ENCODE assay signal across 13 mouse cellular contexts in genomic region chr19:44393962-44394422, GRCm38 (mm10). TPM values are rescaled to one million over a fixed set of nuclear protein-coding genes. Genes with fewer than 3 reads are reported as not detected.
DNase-seq lines count a peak whose midpoint lies in the region; ATAC-seq and TF ChIP-seq lines count a peak whose summit lies in the region.
"Had no signal": no experiment of that assay in that cellular context is flagged by ENCODE, and none has a peak within 500 bp of the region (broad histone marks: within the 10 kb centered on the region; RNA-seq: fewer than 3 reads in every experiment).

No protein-coding gene starts in this region.

- H3K9me3 ChIP-seq in heart, embryonic 10.5 days = no peaks in the 10 kb centered on the region
- no peaks in the 10 kb centered on the region for H3K9me3 ChIP-seq in G1E (replicated peaks)
- H3K9me3 ChIP-seq: kidney, embryonic 15.5 days had no signal

- H3K36me3 ChIP-seq in heart, adult 2 months (ENCODE audit: control insufficient read depth, insufficient read depth, low read length) = no peaks in the 10 kb centered on the region
- 0 out of 2 replicates have a peak, but pooled peaks cover 2% of the 10 kb centered on the region for H3K36me3 ChIP-seq in heart, embryonic 10.5 days
- H3K36me3 ChIP-seq in G1E (replicated peaks) = no peaks in the 10 kb centered on the region

- H3K9ac ChIP-seq in heart, adult 2 months (ENCODE audit: low read depth, low read length) = no peak overlapping the region
- H3K9ac ChIP-seq: kidney, embryonic 15.5 days had no signal

- WGBS in heart, adult 2 months = 55% methylated on average over 5 of the region's 5 CpGs
- WGBS in heart, embryonic 10.5 days = 61% methylated on average over 5 of the region's 5 CpGs

- no peak for TF ChIP-seq EP300 in heart, adult 2 months (IDR thresholded peaks at IDR 0.05; ENCODE audit: insufficient read depth, low read depth, low read length)

- H3K27me3 ChIP-seq in heart, adult 2 months (ENCODE audit: control insufficient read depth, insufficient read depth, low read length) = no peaks in the 10 kb centered on the region
- H3K27me3 ChIP-seq in heart, embryonic 10.5 days (ENCODE audit: insufficient read depth, poor library complexity, severe bottlenecking) = no peaks in the 10 kb centered on the region
- 0 out of 2 replicates have a peak, but pooled peaks cover 2% of the 10 kb centered on the region for H3K27me3 ChIP-seq in G1E (ENCODE audit: insufficient read depth, low read length)
- H3K27me3 ChIP-seq: kidney, embryonic 15.5 days had no signal

- peak in 1 of 2 experiments; percentile 34 for DNase-seq in heart, adult 2 months
- no peak for DNase-seq in heart, embryonic 10.5 days (ENCODE audit: low spot score)
- DNase-seq in G1E (ENCODE audit: low spot score) (peak; percentile 29), liver (peak; percentile 26)
- no peak for DNase-seq in spleen, postnatal 14 days (ENCODE audit: low spot score in 2 of 2)
- no peak for DNase-seq in left cerebral cortex, adult 8-10 months (ENCODE audit: low spot score in 2 of 2)
- no peak for DNase-seq in lung, postnatal 36 days
- DNase-seq: adrenal gland, postnatal 10 days; left cerebral cortex, postnatal 4 days had no signal

- H3K4me1 ChIP-seq in heart, adult 2 months (ENCODE audit: control insufficient read depth, insufficient read depth, low read length) = peaks cover 2% of the 10 kb centered on the region
- H3K4me1 ChIP-seq in heart, embryonic 10.5 days = peaks cover 8% of the 10 kb centered on the region
- H3K4me1 ChIP-seq in G1E (ENCODE audit: insufficient read depth, low read depth, low read length) = peaks cover 76% of the 10 kb centered on the region

- intact Hi-C loops in heart, adult 2 months (cut with DNase I) = no loop called here

- TF ChIP-seq CTCF in heart, adult 2 months (IDR thresholded peaks at IDR 0.05) = no peak
- TF ChIP-seq CTCF in G1E (IDR thresholded peaks at IDR 0.05; ENCODE audit: low read depth, low read length) = no peak

- TF ChIP-seq POLR2A in heart, adult 2 months (IDR thresholded peaks at IDR 0.05; ENCODE audit: insufficient read depth, low read depth, low read length) = no peak

- H3K4me3 ChIP-seq in heart, adult 2 months = no peak overlapping the region
- no peak overlapping the region for H3K4me3 ChIP-seq in heart, embryonic 10.5 days
- H3K4me3 ChIP-seq in G1E (ENCODE audit: low read depth, low read length) = no peak overlapping the region
- H3K4me3 ChIP-seq: erythroblast, embryonic 14.5 days; kidney, embryonic 15.5 days had no signal

- H3K27ac ChIP-seq in heart, adult 2 months = peak overlapping the region; percentile 15
- no peak overlapping the region for H3K27ac ChIP-seq in heart, embryonic 10.5 days
- H3K27ac ChIP-seq: hindbrain, postnatal 0 days; kidney, embryonic 15.5 days had no signal

- H3K79me2 ChIP-seq in heart, adult 2 months (replicated peaks; ENCODE audit: control insufficient read depth, insufficient read depth, low read length) = no peaks in the 10 kb centered on the region

- no peak; the same call in 1 of the 2 replicates for ATAC-seq in G1E (ENCODE audit: extremely low read depth, insufficient number of reproducible peaks, low FRiP score, poor library complexity, severe bottlenecking)
- ATAC-seq in megakaryocyte-erythroid progenitor cell, adult 5-6 weeks (replicated peaks; ENCODE audit: low FRiP score, low TSS enrichment, poor library complexity, severe bottlenecking) = peak; percentile 69
- ATAC-seq: hindbrain, postnatal 0 days had no signal

RNA-seq across cellular contexts. Expression of gene Scd1, which starts 13.7 kb away (rescaled TPM):
- 10 to 100 TPM; 25.9 to 31.7 TPM for total RNA-seq in heart, adult 2 months (2021)
- 569 and 1,844 TPM in 2 replicates for polyA plus RNA-seq in heart, adult 2 months (2012; rRNA removed)
- 2.5 and 5.5 TPM in 2 replicates for polyA plus RNA-seq in heart, embryonic 10.5 days (2016; fragmentation: Nextera tagmentation; extraction: Ambion mirVana)
- total RNA-seq in G1E (2014; fragmentation: Nextera tagmentation) (0.38 and 0.63 TPM in 2 replicates), G1E (2017) (5.6 and 6.4 TPM in 2 replicates)
- polyA plus RNA-seq in G1E (2012) = 6.6 TPM in 2 replicates
- total RNA-seq in megakaryocyte-erythroid progenitor cell, adult 5-6 weeks (2014; fragmentation: Nextera tagmentation) = 14.0 and 16.2 TPM in 2 replicates
- 4.3 and 18.8 TPM in 2 replicates for total RNA-seq in megakaryocyte-erythroid progenitor cell, adult 5-6 weeks (2017)
- 100 to 1,000 TPM; 171 to 176 (median 174) TPM for total RNA-seq in left cerebral cortex, adult 8-10 months (2022)

Comparison
In these comparisons a context has a peak if more than half of its experiments do, and no peak if none do; other contexts are left out.
1. DNase-seq: peak in G1E (single experiment) and liver (single experiment); none in heart, embryonic 10.5 days (single experiment), spleen, postnatal 14 days (0 of 2), left cerebral cortex, adult 8-10 months (0 of 2) and lung, postnatal 36 days (single experiment).
2. RNA of gene Scd1, which starts 13.7 kb away (total RNA-seq): 171 to 176 TPM in left cerebral cortex, adult 8-10 months; 25.9 to 31.7 TPM in heart, adult 2 months, 4.3 to 18.8 TPM in megakaryocyte-erythroid progenitor cell, adult 5-6 weeks and 0.38 to 6.4 TPM in G1E; every median in the first group is over 4 times any median in the second.